7 mouse cellular contexts compared by ENCODE assay signal in genomic region chr9:62560006-62560405, GRCm38 (mm10). TPM values are rescaled to one million over a fixed set of nuclear protein-coding genes. Genes with fewer than 3 reads are reported as not detected.
DNase-seq lines count a peak whose midpoint lies in the region; ATAC-seq lines count a peak whose summit lies in the region.

No protein-coding gene starts in this region.

- DNase-seq in Muller cell, postnatal 12 days (ENCODE audit: inconsistent ontology term): peak; percentile 99
- DNase-seq in adrenal gland, postnatal 14 days: peak; percentile 95
- peak; percentile 84 for DNase-seq in gastrocnemius, postnatal 36 days
- DNase-seq in kidney, adult 18-20 months: peak; percentile 56
- peak; percentile 83 for DNase-seq in lung, postnatal 36 days

- intact Hi-C loops in gastrocnemius, postnatal 36 days (cut with DNase I): no loop called here

- no peak for ATAC-seq in granulocyte monocyte progenitor cell, adult 5-6 weeks (replicated peaks; ENCODE audit: poor library complexity, severe bottlenecking)
- no peak for ATAC-seq in inflammation-experienced regulatory T-cells, adult 6 months

RNA-seq across cellular contexts. Expression of gene Coro2b, which starts 23.2 kb away (rescaled TPM):
- total RNA-seq in adrenal gland, postnatal 14 days (2021): 15.9 and 20.6 TPM in 2 replicates
- 1 to 10 TPM; 5.5 to 6.8 TPM for total RNA-seq in gastrocnemius, postnatal 36 days (2021)
- total RNA-seq in granulocyte monocyte progenitor cell, adult 5-6 weeks (2014; fragmentation: Nextera tagmentation): 2.0 TPM in 1 of 2 replicates, not detected in the other
- total RNA-seq in granulocyte monocyte progenitor cell, adult 5-6 weeks (2017): not detected in 2 replicates
- polyA plus RNA-seq in inflammation-experienced regulatory T-cells, adult 6 months (2017; shearing (Covaris generic)): 1 to 10 TPM in 2 of 3 experiments, under 1 TPM in 1; 0.33 to 3.8 (median 1.2) TPM
